29 mouse cellular contexts compared by ENCODE assay signal in genomic region chr6:109863411-109863810, GRCm38 (mm10).
DNase-seq lines count a peak whose midpoint lies in the region; ATAC-seq and TF ChIP-seq lines count a peak whose summit lies in the region.
"Had no signal": no experiment of that assay in that cellular context is flagged by ENCODE, and none has a peak within 500 bp of the region (broad histone marks: within the 10 kb centered on the region; RNA-seq: fewer than 3 reads in every experiment).

No protein-coding gene starts in this region.

- H3K4me2 ChIP-seq in myocyte (ENCODE audit: low read depth): peak overlapping the region; percentile 12
- H3K4me2 ChIP-seq: embryonic facial prominence, embryonic 13.5 days; embryonic facial prominence, embryonic 15.5 days; forebrain, embryonic 12.5 days had no signal

- peak; percentile 93 for ATAC-seq in frontal cortex, adult (ENCODE audit: low TSS enrichment)
- ATAC-seq: CD4-positive, CD25-positive, alpha-beta regulatory T cell, adult 4 months; forebrain, embryonic 14.5 days; forebrain, embryonic 16.5 days had no signal

- no peak for DNase-seq in frontal cortex, postnatal 14 days (ENCODE audit: low spot score in 2 of 2)
- DNase-seq in kidney, postnatal 14 days: peak; percentile 0
- no peak for DNase-seq in kidney, postnatal 36 days
- peak; percentile 6 for DNase-seq in MN1 (ENCODE audit: low spot score)
- DNase-seq in adipocyte (ENCODE audit: low spot score): no peak
- no peak for DNase-seq in layer of hippocampus, adult 18-20 months (ENCODE audit: low spot score in 2 of 2)
- DNase-seq: adrenal gland, adult 8-10 months; adrenal gland, postnatal 14 days; adrenal gland, postnatal 36 days; B cell, adult 2 months; cerebellum, adult 11 months; cerebellum, adult 18-20 months; cerebellum, adult 8-10 months; cerebellum, adult 9-11 months; cerebellum, postnatal 14 days; cerebellum, postnatal 36 days; embryo, embryonic 11 days had no signal

- no peaks in the 10 kb centered on the region for H3K79me2 ChIP-seq in myocyte (ENCODE audit: control insufficient read depth, insufficient read depth)

- H3K4me3 ChIP-seq in myocyte: no peak overlapping the region
- H3K4me3 ChIP-seq: embryonic facial prominence, embryonic 13.5 days; embryonic facial prominence, embryonic 15.5 days; erythroblast, embryonic 14.5 days; forebrain, embryonic 10.5 days; forebrain, embryonic 12.5 days had no signal

- no peak for TF ChIP-seq POLR2A in myocyte (IDR thresholded peaks at IDR 0.05; ENCODE audit: insufficient read length, low read depth)

- H3K36me3 ChIP-seq in myocyte (ENCODE audit: control insufficient read depth, insufficient read depth): no peaks in the 10 kb centered on the region
- H3K36me3 ChIP-seq: embryonic facial prominence, embryonic 13.5 days; embryonic facial prominence, embryonic 15.5 days; forebrain, embryonic 10.5 days; forebrain, embryonic 12.5 days; G1E had no signal

- no peaks in the 10 kb centered on the region for H3K27me3 ChIP-seq in myocyte (ENCODE audit: control insufficient read depth, insufficient read depth, insufficient read length)
- H3K27me3 ChIP-seq: CH12.LX; embryonic facial prominence, embryonic 13.5 days; embryonic facial prominence, embryonic 15.5 days; forebrain, embryonic 12.5 days had no signal

- H3ac ChIP-seq in myocyte (ENCODE audit: control insufficient read depth, insufficient read length): no peak overlapping the region

TF ChIP-seq in myocyte, 11 proteins besides CTCF, POLR2A, EP300 and RAD21:
- TF ChIP-seq CEBPB (IDR thresholded peaks at IDR 0.05; ENCODE audit: insufficient read depth, poor library complexity, severe bottlenecking): no peak
- no peak for TF ChIP-seq SRF (IDR thresholded peaks at IDR 0.05; ENCODE audit: control insufficient read depth, insufficient read length, low read depth)
- no peak for TF ChIP-seq REST (IDR thresholded peaks at IDR 0.05; ENCODE audit: insufficient read depth, insufficient read length)
- no peak for TF ChIP-seq E2F4 (IDR thresholded peaks at IDR 0.05; ENCODE audit: insufficient read depth)
- no peak for TF ChIP-seq MYOD1 (IDR thresholded peaks at IDR 0.05; ENCODE audit: control insufficient read depth in 1 of 3, insufficient read length in 2 of 3, low read depth in 2 of 3)
- no peak for TF ChIP-seq MAX (IDR thresholded peaks at IDR 0.05; ENCODE audit: low read depth)
- TF ChIP-seq TCF12 (IDR thresholded peaks at IDR 0.05; ENCODE audit: insufficient read depth, poor library complexity, severe bottlenecking): no peak
- TF ChIP-seq TCF3 (IDR thresholded peaks at IDR 0.05; ENCODE audit: insufficient read length, low read depth): no peak
- TF ChIP-seq MYOG (IDR thresholded peaks at IDR 0.05; ENCODE audit: control insufficient read depth in 1 of 3, insufficient read depth in 1 of 3, insufficient read length in 2 of 3, low read depth in 2 of 3): no peak
- no peak for TF ChIP-seq USF1 (IDR thresholded peaks at IDR 0.05; ENCODE audit: low read depth)
- no peak for TF ChIP-seq POLR2AphosphoS2 (IDR thresholded peaks at IDR 0.05; ENCODE audit: insufficient read length, low read depth)

Comparison
In these comparisons a context has a peak if more than half of its experiments do, and no peak if none do; other contexts are left out.
1. DNase-seq: peak in kidney, postnatal 14 days (single experiment) and MN1 (single experiment); none in frontal cortex, postnatal 14 days (0 of 2), kidney, postnatal 36 days (0 of 2), adipocyte (single experiment) and layer of hippocampus, adult 18-20 months (0 of 2).